Mouse (Mus musculus) ES-Bruce4 (cell line): Measurements from ENCODE around the gene Yes1. TPM values are rescaled to one million over a fixed set of nuclear protein-coding genes. Genes with fewer than 3 reads are reported as not detected.

Experiments used
- H3K27ac ChIP-seq: 2 replicates; pipeline ENCODE4 v1.5.1; 2012; ENCODE audit warnings: low read length, inconsistent platforms; ENCODE audit not compliant: insufficient read depth
- H3K27me3 ChIP-seq: 2 replicates; pipeline ENCODE4 v1.6.1; 2012; ENCODE audit warnings: mild to moderate bottlenecking, low read length, inconsistent platforms; ENCODE audit not compliant: control insufficient read depth, poor library complexity, insufficient read depth, severe bottlenecking
- H3K36me3 ChIP-seq: 2 replicates; pipeline ENCODE4 v1.6.1; 2012; ENCODE audit warnings: inconsistent platforms, mild to moderate bottlenecking, low read length, moderate library complexity; ENCODE audit not compliant: control insufficient read depth, poor library complexity, insufficient read depth, severe bottlenecking
- H3K4me1 ChIP-seq: one replicate; pipeline ENCODE4 v1.8.1; 2011; ENCODE audit warnings: low read length; ENCODE audit not compliant: control insufficient read depth, insufficient read depth
- H3K4me3 ChIP-seq: 2 replicates; pipeline ENCODE4 v1.5.1; 2011; ENCODE audit warnings: low read depth, mild to moderate bottlenecking, low read length
- H3K9ac ChIP-seq: 2 replicates; pipeline ENCODE4 v1.6.1; 2012; ENCODE audit warnings: low read depth, mild to moderate bottlenecking, inconsistent platforms; ENCODE audit not compliant: poor library complexity, severe bottlenecking
- H3K9me3 ChIP-seq: replicated peaks from 2 replicates; pipeline ENCODE4 v1.6.1; 2012; ENCODE audit warnings: mild to moderate bottlenecking, low read length, inconsistent platforms; ENCODE audit not compliant: control insufficient read depth, poor library complexity, insufficient read depth, severe bottlenecking
- CTCF ChIP-seq: IDR thresholded peaks from one replicate; pipeline ENCODE4 v1.8.1; 2011; ENCODE audit warnings: low read depth, low read length
- EP300 ChIP-seq: IDR thresholded peaks from 2 replicates; pipeline ENCODE4 v1.6.1; 2011; ENCODE audit warnings: low read depth, low read length; ENCODE audit not compliant: insufficient read depth
- POLR2A ChIP-seq: IDR thresholded peaks from one replicate; pipeline ENCODE4 v1.8.1; 2011; ENCODE audit warnings: low read length; ENCODE audit not compliant: insufficient read depth
- polyA plus RNA-seq: library from polyadenylated mRNA; stranded (reverse); fragments of >200 nt; gene quantifications from 2 replicates; pipeline ENCODE4 v1.2.4, GENCODE M21; 2011; ENCODE audit warnings: low read depth; ENCODE audit not compliant: missing spikeins, insufficient read depth, insufficient read length

The Yes1 gene
- polyA plus RNA-seq: 59.5 and 65.5 TPM in 2 replicates

DNA sequence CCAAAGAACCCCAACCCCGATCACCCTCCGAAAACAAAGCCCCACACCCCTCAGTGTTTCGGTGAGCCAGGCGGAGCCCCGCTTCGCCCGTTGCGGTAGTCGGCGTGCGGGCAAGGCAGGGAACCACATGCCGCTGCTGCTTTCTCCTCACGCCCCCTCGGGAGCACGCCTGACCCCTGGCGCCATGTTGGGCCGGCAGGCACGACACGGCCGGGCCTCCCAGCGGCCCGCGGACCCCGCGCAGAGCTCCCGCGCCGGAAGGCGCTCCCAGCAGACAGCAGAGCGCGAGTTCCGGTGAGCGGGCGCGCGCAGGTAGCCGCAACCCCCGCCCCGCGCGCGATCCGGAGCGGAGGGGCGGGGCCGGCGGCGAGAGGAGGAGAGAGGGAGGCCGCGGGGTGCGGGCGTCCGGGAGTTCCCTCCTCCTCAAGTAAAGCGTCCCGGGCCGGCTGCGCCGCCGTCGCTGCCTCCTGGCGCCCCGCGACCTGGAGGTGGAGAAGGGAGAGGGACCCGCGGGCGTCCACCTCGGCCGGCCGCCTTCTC is at the start of gene Yes1:
TSS of gene Yes1 (plus strand) at position 371 of the 540 bp plus-strand sequence.
- Histone ChIP-seq H3K27ac (peak within 1 kb of the TSS; percentile 55), H3K9ac (peak within 1 kb of the TSS; percentile 85), H3K36me3 (no peaks in the 10 kb centered on the region), H3K9me3 (no peaks in the 10 kb centered on the region), H3K4me1 (no peaks in the 10 kb centered on the region), H3K27me3 (no peaks in the 10 kb centered on the region), H3K4me3 (peak within 1 kb of the TSS; percentile 95)
- TF ChIP-seq CTCF (no peak), EP300 (no peak), POLR2A (no peak)

DNA sequence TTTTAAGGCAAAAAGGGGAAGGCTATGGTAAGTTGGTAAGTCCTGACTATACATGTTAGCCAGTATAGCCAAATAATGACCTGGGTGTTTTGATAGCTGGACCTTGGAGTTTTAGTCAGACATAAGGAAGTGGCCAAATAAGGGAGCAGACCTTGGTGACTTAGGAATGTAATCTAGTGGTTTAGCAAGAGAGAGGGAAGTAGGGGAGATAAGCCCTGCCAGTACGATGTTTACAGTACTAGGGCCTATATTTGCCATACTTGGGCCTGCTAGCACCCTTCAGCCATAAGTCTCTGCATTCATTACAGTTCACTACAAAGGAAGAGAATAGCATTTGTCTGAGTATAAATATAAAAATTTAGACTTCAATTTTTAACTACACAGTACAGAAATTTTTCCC is 46.3 kb upstream of the Yes1 start:
- Histone ChIP-seq H3K9me3 (no peaks in the 10 kb centered on the region), H3K4me3 (no peak overlapping the region), H3K36me3 (no peaks in the 10 kb centered on the region), H3K27ac (no peak overlapping the region), H3K4me1 (no peaks in the 10 kb centered on the region), H3K9ac (no peak overlapping the region), H3K27me3 (no peaks in the 10 kb centered on the region)
- TF ChIP-seq POLR2A (no peak), EP300 (no peak), CTCF (no peak)

DNA sequence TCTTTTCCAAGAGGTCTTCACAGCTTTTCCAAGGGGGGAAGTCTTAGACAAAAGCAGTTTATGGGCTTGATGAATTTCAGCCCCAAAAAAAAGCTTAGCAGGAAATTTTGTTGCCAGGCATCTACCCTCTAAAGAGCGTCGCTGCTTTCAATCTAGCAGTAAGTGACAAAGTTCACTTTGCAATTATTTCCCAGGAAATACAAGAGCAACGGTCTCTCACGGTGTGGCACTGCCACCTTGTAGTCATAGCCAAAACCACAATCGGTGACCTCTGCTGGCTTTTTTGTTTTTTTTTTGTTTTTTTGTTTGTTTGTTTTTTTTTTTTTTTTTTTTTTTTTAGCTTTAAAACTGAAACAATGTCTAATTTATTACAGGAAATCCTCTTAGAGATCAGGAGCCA is 39.2 kb upstream of the Yes1 start:
- H3K9ac ChIP-seq: no peak overlapping the region
- no peaks in the 10 kb centered on the region for H3K4me1 ChIP-seq
- H3K27ac ChIP-seq: no peak overlapping the region
- TF ChIP-seq POLR2A (no peak), EP300 (no peak), CTCF (no peak)
- no peaks in the 10 kb centered on the region for H3K27me3 ChIP-seq
- no peaks in the 10 kb centered on the region for H3K9me3 ChIP-seq
- no peaks in the 10 kb centered on the region for H3K36me3 ChIP-seq
- H3K4me3 ChIP-seq: no peak overlapping the region

DNA sequence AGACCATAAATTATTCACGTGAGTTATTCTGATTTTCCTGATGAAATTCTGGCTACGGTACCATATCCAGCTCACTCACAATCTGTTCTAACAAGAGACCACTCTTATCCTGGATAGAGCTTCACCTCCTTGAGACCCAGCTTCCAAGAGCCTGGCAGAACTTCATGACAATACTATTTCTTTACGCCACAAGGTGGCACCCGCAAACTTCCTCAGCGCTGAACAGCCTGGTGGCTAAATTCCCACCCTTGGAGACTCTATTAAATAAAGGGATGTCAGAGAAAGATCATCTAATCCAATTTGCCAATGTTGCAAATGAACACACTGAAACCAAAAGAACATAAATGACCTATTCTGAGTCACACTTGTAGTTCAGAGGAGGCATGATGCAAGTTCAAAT is 22.8 kb upstream of the Yes1 start:
- H3K36me3 ChIP-seq: no peaks in the 10 kb centered on the region
- TF ChIP-seq POLR2A: no peak
- TF ChIP-seq CTCF: peak; percentile 65
- TF ChIP-seq EP300: no peak
- no peaks in the 10 kb centered on the region for H3K4me1 ChIP-seq
- H3K9me3 ChIP-seq: peaks cover 19% of the 10 kb centered on the region
- H3K27me3 ChIP-seq: no peaks in the 10 kb centered on the region
- no peak overlapping the region for H3K27ac ChIP-seq
- H3K9ac ChIP-seq: no peak overlapping the region
- no peak overlapping the region for H3K4me3 ChIP-seq

DNA sequence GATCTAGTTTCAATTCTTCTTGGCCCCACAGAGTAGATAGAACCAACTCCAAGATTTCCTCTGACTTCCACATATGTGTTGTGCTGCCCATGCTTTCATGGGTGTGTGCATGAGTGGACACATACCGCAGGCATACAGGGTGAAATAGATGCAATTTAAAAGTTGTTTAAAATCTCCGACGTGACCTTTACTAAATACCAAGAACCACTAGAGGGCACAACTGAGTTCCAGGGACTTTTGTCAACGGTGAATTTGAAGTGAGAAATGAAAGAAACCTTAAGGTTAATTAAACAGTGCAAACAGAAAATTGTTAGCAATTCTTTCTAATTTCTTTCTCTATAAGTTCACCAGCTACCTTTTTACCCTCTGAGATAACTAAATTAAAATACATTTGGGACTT is 17.2 kb upstream of the Yes1 start:
- Histone ChIP-seq H3K27me3 (no peaks in the 10 kb centered on the region), H3K36me3 (no peaks in the 10 kb centered on the region), H3K9ac (no peak overlapping the region), H3K4me3 (no peak overlapping the region), H3K4me1 (no peaks in the 10 kb centered on the region), H3K27ac (no peak overlapping the region), H3K9me3 (no peaks in the 10 kb centered on the region)
- TF ChIP-seq POLR2A (no peak), CTCF (peak; percentile 1)

DNA sequence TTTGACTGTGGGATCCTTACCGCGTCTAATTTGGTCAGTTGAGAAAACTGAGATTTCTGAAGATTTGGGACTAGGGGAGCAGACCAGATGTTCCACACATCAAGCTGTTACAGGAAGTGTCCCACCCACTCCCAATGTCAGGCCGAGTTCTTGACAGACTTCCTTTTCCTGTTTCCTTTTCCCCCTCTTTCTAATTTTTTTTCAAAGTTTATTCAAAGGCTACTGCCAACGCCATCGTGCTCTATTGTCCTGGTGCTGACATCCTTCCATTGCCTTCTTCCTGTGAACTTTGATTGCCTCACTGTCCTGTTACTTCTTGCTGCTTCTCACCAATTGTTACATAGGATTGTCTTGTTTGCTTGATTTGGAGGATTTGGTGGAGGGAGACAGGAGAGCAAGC is 16.6 kb upstream of the Yes1 start:
- no peak overlapping the region for H3K9ac ChIP-seq
- H3K9me3 ChIP-seq: no peaks in the 10 kb centered on the region
- H3K4me1 ChIP-seq: no peaks in the 10 kb centered on the region
- H3K36me3 ChIP-seq: no peaks in the 10 kb centered on the region
- TF ChIP-seq POLR2A (no peak), CTCF (no peak), EP300 (no peak)
- H3K27ac ChIP-seq: no peak overlapping the region
- no peaks in the 10 kb centered on the region for H3K27me3 ChIP-seq
- no peak overlapping the region for H3K4me3 ChIP-seq
